Mouse (Mus musculus): ENCODE measurements around the gene Gm21310. TPM values are rescaled to one million over a fixed set of nuclear protein-coding genes. Genes with fewer than 3 reads are reported as not detected.
"Not testable (repeated sequence)": the region's sequence is repeated elsewhere in the genome, so short reads cannot be mapped to it uniquely, and the experiment has no call there.

Gene Gm21310
- not detected in 2 replicates for polyA plus RNA-seq (2014; fragmentation: Nextera tagmentation; extraction: Ambion mirVana)

GRCm38 (mm10) chrY:10147083-10147482 is at the start of gene Gm21310:
TSS of gene Gm21310 (minus strand) at chrY:10147183.
- not testable (repeated sequence) for H3K4me3 ChIP-seq (ENCODE audit: low read depth, low read length); H3K9ac ChIP-seq (replicated peaks; ENCODE audit: low read length); H3K36me3 ChIP-seq (replicated peaks; ENCODE audit: control insufficient read depth, insufficient read depth, low read depth, low read length); H3K27ac ChIP-seq (replicated peaks; ENCODE audit: low read depth, low read length); H3K4me2 ChIP-seq (ENCODE audit: low read depth, low read length); DNase-seq (ENCODE audit: low spot score); ATAC-seq (replicated peaks; ENCODE audit: insufficient number of reproducible peaks, low FRiP score, low TSS enrichment, low read depth); H3K27me3 ChIP-seq (ENCODE audit: control insufficient read depth, insufficient read depth, low read length); H3K4me1 ChIP-seq (ENCODE audit: control insufficient read depth, insufficient read depth, low read length); H3K9me3 ChIP-seq (replicated peaks; ENCODE audit: control insufficient read depth, low read length)

Other genes with a start within 250 kb of the Gm21310 start
- not detected in 2 replicates for gene Gm20834, start 177.4 kb upstream of the Gm21310 start, polyA plus RNA-seq (2014; fragmentation: Nextera tagmentation; extraction: Ambion mirVana)

All from embryonic facial prominence, embryonic 11.5 days (tissue).